Mouse (Mus musculus) large intestine, adult 2 months (tissue): ENCODE measurements around the gene F2. TPM values are rescaled to one million over a fixed set of nuclear protein-coding genes. Genes with fewer than 3 reads are reported as not detected.

Experiments
- DNase-seq: peaks from one replicate; pipeline ENCODE4 v3.0.0-alpha.2; 2012; ENCODE audit warnings: low read depth, low spot score
- WGBS: fragments of 180-500 bp; shearing (Covaris S2); methylation state at CpG from one replicate; pipeline ENCODE4 v1.1.7; 2018; 5-methylcytosine and 5-hydroxymethylcytosine counted together
- polyA plus RNA-seq: library from polyadenylated mRNA; depleted of rRNA; stranded (reverse); fragments of >200 nt; gene quantifications from 2 replicates; pipeline ENCODE4 v1.2.3, GENCODE M21; 2012; rRNA removed

Gene F2
- polyA plus RNA-seq, result 0.38 and 0.50 TPM in 2 replicates

GRCm38 (mm10) chr2:91636229-91636628 is at the start of gene F2:
Gene F2, minus strand, starts transcription at chr2:91636414.
- DNase-seq, result no peak
- 76% methylated on average over 8 of the region's 8 CpGs for WGBS

- 56% methylated on average over 8 of the region's 8 CpGs for WGBS
Measured at GRCm38 (mm10) chr2:91683919-91684318, 47.7 kb upstream of the F2 start.

GRCm38 (mm10) chr2:91682850-91683249 is 46.6 kb upstream of the F2 start:
- no peak for DNase-seq
- WGBS, result 61% methylated on average over 4 of the region's 4 CpGs

More at GRCm38 (mm10) chr2:91683919-91684318, 47.7 kb upstream of the F2 start:
- no peak for DNase-seq

- DNase-seq, result no peak
Measured at GRCm38 (mm10) chr2:91676961-91677360, 40.7 kb upstream of the F2 start.

GRCm38 (mm10) chr2:91676420-91676819 is 40.2 kb upstream of the F2 start:
- 68% methylated on average over 2 of the region's 2 CpGs for WGBS
- DNase-seq, result no peak

- DNase-seq, result no peak
- 94% methylated on average over 5 of the region's 5 CpGs for WGBS
Measured at GRCm38 (mm10) chr2:91674895-91675294, 38.7 kb upstream of the F2 start.

GRCm38 (mm10) chr2:91673587-91673986 is 37.4 kb upstream of the F2 start:
- 76% methylated on average over 2 of the region's 2 CpGs for WGBS
- no peak for DNase-seq

GRCm38 (mm10) chr2:91670038-91670437 is 33.8 kb upstream of the F2 start:
- no peak for DNase-seq

GRCm38 (mm10) chr2:91669326-91669725 is 33.1 kb upstream of the F2 start:
- WGBS, result 93% methylated on average over 8 of the region's 8 CpGs
- DNase-seq, result no peak

More at GRCm38 (mm10) chr2:91670038-91670437, 33.8 kb upstream of the F2 start:
- WGBS, result 69% methylated on average over 6 of the region's 6 CpGs

- 62% methylated on average over 2 of the region's 2 CpGs for WGBS
- no peak for DNase-seq
Measured at GRCm38 (mm10) chr2:91667747-91668146, 31.5 kb upstream of the F2 start.

GRCm38 (mm10) chr2:91666386-91666910 is 30.2 kb upstream of the F2 start:
- 81% methylated on average over 6 of the region's 6 CpGs for WGBS
- DNase-seq, result no peak

GRCm38 (mm10) chr2:91664780-91665179 is 28.6 kb upstream of the F2 start:
- no peak for DNase-seq

- no peak for DNase-seq
- WGBS, result 84% methylated on average over 6 of the region's 6 CpGs
Measured at GRCm38 (mm10) chr2:91660981-91661380, 24.8 kb upstream of the F2 start.

- no peak for DNase-seq
- WGBS, result 95% methylated on average over 8 of the region's 8 CpGs
Measured at GRCm38 (mm10) chr2:91659657-91660056, 23.4 kb upstream of the F2 start.

- DNase-seq, result no peak
- 62% methylated on average over 8 of the region's 8 CpGs for WGBS
Measured at GRCm38 (mm10) chr2:91656774-91657173, 20.6 kb upstream of the F2 start.

GRCm38 (mm10) chr2:91655827-91656226 is 19.6 kb upstream of the F2 start:
- 53% methylated on average over 6 of the region's 6 CpGs for WGBS
- no peak for DNase-seq

- peak; percentile 45 for DNase-seq
- WGBS, result 37% methylated on average over 5 of the region's 5 CpGs
Measured at GRCm38 (mm10) chr2:91655388-91655787, 19.2 kb upstream of the F2 start.

GRCm38 (mm10) chr2:91652863-91653262 is 16.6 kb upstream of the F2 start:
- WGBS, result 45% methylated on average over 6 of the region's 6 CpGs
- DNase-seq, result no peak

- WGBS, result 50% methylated on average over 14 of the region's 14 CpGs
- no peak for DNase-seq
Measured at GRCm38 (mm10) chr2:91651458-91652258, 15.4 kb upstream of the F2 start.

- DNase-seq, result no peak
- WGBS, result 2% methylated on average over 16 of the region's 16 CpGs
Measured at GRCm38 (mm10) chr2:91650360-91650995, 14.3 kb upstream of the F2 start.
